Comparison of ENCODE assay signal across 17 mouse cellular contexts in the genomic region with DNA sequence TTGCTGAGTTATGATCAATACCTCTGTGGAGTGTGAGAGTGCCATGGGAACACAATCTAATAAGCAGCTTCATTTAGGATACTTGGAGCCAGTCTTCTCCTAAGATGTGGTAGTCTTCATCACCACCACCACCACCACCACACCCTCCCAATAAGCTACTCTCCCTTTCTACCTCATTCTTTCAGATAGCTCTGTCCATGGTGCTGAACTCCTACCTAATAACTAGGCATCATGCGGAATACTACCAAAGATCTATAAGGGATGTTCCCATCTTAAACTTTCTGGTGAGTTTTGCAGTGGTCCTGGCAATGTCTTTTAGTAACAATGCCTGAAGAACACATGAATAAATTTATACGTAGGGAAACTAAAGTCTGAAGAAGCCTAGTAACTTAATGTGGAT.
A peak's percentile ranks its signal among the peaks of the same experiment; 100 is the strongest.
DNase-seq lines count a peak whose midpoint lies in the region; ATAC-seq and TF ChIP-seq lines count a peak whose summit lies in the region.
"Had no signal": no experiment of that assay in that cellular context is flagged by ENCODE, and none has a peak within 500 bp of the region (broad histone marks: within the 10 kb centered on the region; RNA-seq: fewer than 3 reads in every experiment).

No protein-coding gene starts in this region.

- H3K27ac ChIP-seq in kidney, postnatal 0 days, result no peak overlapping the region
- no peak overlapping the region for H3K27ac ChIP-seq in embryonic facial prominence, embryonic 11.5 days (replicated peaks; ENCODE audit: low read depth, low read length)
- no peak overlapping the region for H3K27ac ChIP-seq in midbrain, postnatal 0 days (ENCODE audit: low read depth, low read length)
- H3K27ac ChIP-seq: embryonic facial prominence, embryonic 15.5 days; forebrain, embryonic 15.5 days; hindbrain, embryonic 10.5 days had no signal

- no peak overlapping the region for H3K9ac ChIP-seq in kidney, postnatal 0 days (ENCODE audit: low read depth, low read length)
- no peak overlapping the region for H3K9ac ChIP-seq in embryonic facial prominence, embryonic 11.5 days (replicated peaks; ENCODE audit: low read length)
- H3K9ac ChIP-seq in midbrain, postnatal 0 days (replicated peaks; ENCODE audit: low read length, poor library complexity, severe bottlenecking), result no peak overlapping the region
- H3K9ac ChIP-seq: embryonic facial prominence, embryonic 15.5 days; forebrain, embryonic 15.5 days had no signal

- no peak overlapping the region for H3K4me3 ChIP-seq in kidney, postnatal 0 days (replicated peaks; ENCODE audit: low read depth, low read length)
- no peak overlapping the region for H3K4me3 ChIP-seq in embryonic facial prominence, embryonic 11.5 days (ENCODE audit: low read depth, low read length)
- no peak overlapping the region for H3K4me3 ChIP-seq in midbrain, postnatal 0 days (ENCODE audit: low read depth, low read length)
- H3K4me3 ChIP-seq: embryonic facial prominence, embryonic 15.5 days; forebrain, embryonic 15.5 days; hindbrain, embryonic 10.5 days had no signal

- DNase-seq in kidney, postnatal 0 days (ENCODE audit: low spot score), result peak; percentile 62
- DNase-seq in kidney, adult 18-20 months, result no peak
- DNase-seq in 3T3-L1 (ENCODE audit: low read depth, low spot score), result peak; percentile 16
- peak; percentile 54 for DNase-seq in NIH3T3 (ENCODE audit: low read depth)
- DNase-seq in embryonic facial prominence, embryonic 11.5 days (ENCODE audit: low spot score), result peak; percentile 73
- no peak for DNase-seq in layer of hippocampus, adult 11-12 months (ENCODE audit: low spot score)
- DNase-seq in heart, postnatal 36 days, result no peak
- DNase-seq in midbrain, postnatal 0 days (ENCODE audit: low spot score), result no peak
- DNase-seq: adrenal gland, adult 8-10 months; cerebellum, adult 2 months; left cerebral cortex, postnatal 4 days; thymus, postnatal 4 days had no signal

- 76% methylated on average over 2 of the region's 2 CpGs for WGBS in kidney, postnatal 0 days
- 73% methylated on average over 2 of the region's 2 CpGs for WGBS in embryonic facial prominence, embryonic 11.5 days
- WGBS in midbrain, postnatal 0 days, result 74% methylated on average over 2 of the region's 2 CpGs

- ATAC-seq in kidney, postnatal 0 days (replicated peaks; ENCODE audit: low FRiP score, low read depth), result no peak
- no peak for ATAC-seq in embryonic facial prominence, embryonic 11.5 days (replicated peaks; ENCODE audit: insufficient number of reproducible peaks, low FRiP score, low TSS enrichment, low read depth)
- no peak for ATAC-seq in midbrain, postnatal 0 days (ENCODE audit: low FRiP score)
- ATAC-seq: CD4-positive, CD25-positive, alpha-beta regulatory T cell, adult 4 months; forebrain, embryonic 15.5 days had no signal

- H3K4me1 ChIP-seq in kidney, postnatal 0 days (replicated peaks; ENCODE audit: insufficient read depth, low read length), result no peaks in the 10 kb centered on the region
- no peaks in the 10 kb centered on the region for H3K4me1 ChIP-seq in embryonic facial prominence, embryonic 11.5 days (ENCODE audit: control insufficient read depth, insufficient read depth, low read length)
- H3K4me1 ChIP-seq in midbrain, postnatal 0 days (ENCODE audit: insufficient read depth, low read length), result no peaks in the 10 kb centered on the region
- H3K4me1 ChIP-seq: embryonic facial prominence, embryonic 15.5 days; hindbrain, embryonic 10.5 days had no signal

- no peaks in the 10 kb centered on the region for H3K27me3 ChIP-seq in kidney, postnatal 0 days (ENCODE audit: insufficient read depth, low read length)
- no peaks in the 10 kb centered on the region for H3K27me3 ChIP-seq in embryonic facial prominence, embryonic 11.5 days (ENCODE audit: control insufficient read depth, insufficient read depth, low read length)
- no peaks in the 10 kb centered on the region for H3K27me3 ChIP-seq in midbrain, postnatal 0 days (ENCODE audit: insufficient read depth, low read length)
- H3K27me3 ChIP-seq: embryonic facial prominence, embryonic 15.5 days; forebrain, embryonic 15.5 days had no signal

- TF ChIP-seq CTCF in kidney, postnatal 0 days (IDR thresholded peaks at IDR 0.05; ENCODE audit: low read depth), result no peak
- no peak for TF ChIP-seq CTCF in midbrain, postnatal 0 days (IDR thresholded peaks at IDR 0.05)

- H3K4me2 ChIP-seq in kidney, postnatal 0 days (ENCODE audit: low read length), result no peak overlapping the region
- H3K4me2 ChIP-seq in embryonic facial prominence, embryonic 11.5 days (ENCODE audit: low read depth, low read length), result no peak overlapping the region
- H3K4me2 ChIP-seq in midbrain, postnatal 0 days (ENCODE audit: low read depth, low read length, poor library complexity, severe bottlenecking), result no peak overlapping the region
- H3K4me2 ChIP-seq: embryonic facial prominence, embryonic 15.5 days; forebrain, embryonic 15.5 days; heart, embryonic 11.5 days had no signal

- H3K9me3 ChIP-seq in kidney, postnatal 0 days (replicated peaks; ENCODE audit: low read length), result 0 out of 2 replicates have a peak, but pooled peaks cover 3% of the 10 kb centered on the region
- no peaks in the 10 kb centered on the region for H3K9me3 ChIP-seq in embryonic facial prominence, embryonic 11.5 days (replicated peaks; ENCODE audit: control insufficient read depth, low read length)
- H3K9me3 ChIP-seq in midbrain, postnatal 0 days (ENCODE audit: low read length), result no peaks in the 10 kb centered on the region
- H3K9me3 ChIP-seq: embryonic facial prominence, embryonic 15.5 days; forebrain, embryonic 15.5 days; hindbrain, embryonic 10.5 days had no signal

- intact Hi-C loops in heart, postnatal 36 days (cut with DNase I), result no loop called here

- H3K36me3 ChIP-seq in kidney, postnatal 0 days (ENCODE audit: insufficient read depth, low read length), result no peaks in the 10 kb centered on the region
- H3K36me3 ChIP-seq in embryonic facial prominence, embryonic 11.5 days (replicated peaks; ENCODE audit: control insufficient read depth, insufficient read depth, low read depth, low read length), result no peaks in the 10 kb centered on the region
- H3K36me3 ChIP-seq in midbrain, postnatal 0 days (ENCODE audit: insufficient read depth, low read length), result no peaks in the 10 kb centered on the region
- H3K36me3 ChIP-seq: embryonic facial prominence, embryonic 15.5 days; forebrain, embryonic 15.5 days; hindbrain, embryonic 10.5 days had no signal

Comparison
In these comparisons a context has a peak if more than half of its experiments do, and no peak if none do; other contexts are left out.
1. DNase-seq: peak in kidney, postnatal 0 days (single experiment), 3T3-L1 (single experiment), NIH3T3 (single experiment) and embryonic facial prominence, embryonic 11.5 days (single experiment); none in kidney, adult 18-20 months (single experiment), layer of hippocampus, adult 11-12 months (single experiment), heart, postnatal 36 days (0 of 2) and midbrain, postnatal 0 days (single experiment).